Mouse (Mus musculus) cerebellum, adult 2 months (tissue): Measurements from ENCODE around the gene Cntn6.

Source experiments
- CTCF ChIP-seq: fragments of 200-500 bp; IDR thresholded peaks from 2 replicates; pipeline ENCODE4 v1.5.1; 2011; ENCODE audit warnings: low read depth, mild to moderate bottlenecking, control low read depth, low read length, moderate library complexity, borderline replicate concordance; ENCODE audit not compliant: insufficient read depth
- POLR2A ChIP-seq: fragments of 200-500 bp; IDR thresholded peaks from 2 replicates; pipeline ENCODE4 v1.6.1; 2011; ENCODE audit warnings: low read length, control low read depth, borderline replicate concordance; ENCODE audit not compliant: insufficient read depth

GRCm38 (mm10) chr6:104679809-104680495, 187.4 kb downstream of the Cntn6 start:
- TF ChIP-seq POLR2A (no peak), CTCF (no peak)
